Mouse (Mus musculus) hindbrain, embryonic 11.5 days (tissue): ENCODE data around the gene Iqsec2. TPM values are rescaled to one million over a fixed set of nuclear protein-coding genes. Genes with fewer than 3 reads are reported as not detected.
"Not testable (repeated sequence)": the region's sequence is repeated elsewhere in the genome, so short reads cannot be mapped to it uniquely, and the experiment has no call there.

Source experiments
- ATAC-seq: fragments of 200-750 bp; cut with Nextera tagmentation; 2 replicates; pipeline ENCODE4 v1.8.0; 2017; ENCODE audit warnings: mild to moderate bottlenecking, moderate TSS enrichment, moderate library complexity; ENCODE audit not compliant: low FRiP score
- DNase-seq: peaks from one replicate; pipeline ENCODE4 v3.0.0-alpha.2; 2015; ENCODE audit warnings: low spot score
- H3K27ac ChIP-seq: fragments of 300-500 bp; sonication (generic); 2 replicates; pipeline ENCODE4 v1.5.1; 2014; ENCODE audit warnings: mild to moderate bottlenecking, low read depth, low read length
- H3K27me3 ChIP-seq: fragments of 300-500 bp; sonication (generic); 2 replicates; pipeline ENCODE4 v1.6.1; 2014; ENCODE audit warnings: mild to moderate bottlenecking, low read length, moderate library complexity, mixed read lengths; ENCODE audit not compliant: control insufficient read depth, insufficient read depth
- H3K36me3 ChIP-seq: fragments of 300-500 bp; sonication (generic); 2 replicates; pipeline ENCODE4 v1.6.1; 2014; ENCODE audit warnings: mild to moderate bottlenecking, low read length, moderate library complexity, mixed read lengths; ENCODE audit not compliant: control insufficient read depth, insufficient read depth
- H3K4me1 ChIP-seq: fragments of 300-500 bp; sonication (generic); replicated peaks from 2 replicates; pipeline ENCODE4 v1.6.1; 2014; ENCODE audit warnings: low read length, mixed read lengths; ENCODE audit not compliant: control insufficient read depth, insufficient read depth
- H3K4me2 ChIP-seq: fragments of 300-500 bp; sonication (generic); replicated peaks from 2 replicates; pipeline ENCODE4 v1.6.1; 2014; ENCODE audit warnings: mild to moderate bottlenecking, low read depth, low read length
- H3K4me3 ChIP-seq: fragments of 300-500 bp; sonication (generic); 2 replicates; pipeline ENCODE4 v1.5.1; 2014; ENCODE audit warnings: low read depth, low read length
- H3K9ac ChIP-seq: fragments of 300-500 bp; sonication (generic); 2 replicates; pipeline ENCODE4 v1.6.1; 2014; ENCODE audit warnings: low read depth, low read length
- H3K9me3 ChIP-seq: fragments of 300-500 bp; sonication (generic); 2 replicates; pipeline ENCODE4 v1.6.1; 2016; ENCODE audit warnings: low read length; ENCODE audit not compliant: control insufficient read depth
- WGBS: fragments of 180-500 bp; shearing (Covaris S2); extraction: QIAGEN DNeasy Blood & Tissue Kit; methylation state at CpG from one replicate; pipeline ENCODE4 v1.1.7; 2014; 5-methylcytosine and 5-hydroxymethylcytosine counted together
- polyA plus RNA-seq: library from polyadenylated mRNA; unstranded; fragments of >200 nt; fragmentation: Nextera tagmentation; extraction: Ambion mirVana; gene quantifications from 2 replicates; pipeline ENCODE4 v1.2.1, GENCODE M21; 2014

Gene Iqsec2
- polyA plus RNA-seq, 1 experiment from 2014 or later: 2.0 TPM

- H3K27me3 ChIP-seq: peaks cover 46% of the 10 kb centered on the region
- no peak for DNase-seq
- no peaks in the 10 kb centered on the region for H3K36me3 ChIP-seq
- H3K4me1 ChIP-seq: no peaks in the 10 kb centered on the region
- no peak overlapping the region for H3K27ac ChIP-seq
- no peak overlapping the region for H3K4me2 ChIP-seq
- 59% methylated on average over 8 of the region's 9 CpGs for WGBS
- no peak overlapping the region for H3K9ac ChIP-seq
- no peak for ATAC-seq
- no peak overlapping the region for H3K4me3 ChIP-seq
- H3K9me3 ChIP-seq: no peaks in the 10 kb centered on the region
Observed at GRCm38 (mm10) chrX:152222226-152222625, 78.2 kb downstream of the Iqsec2 start.

GRCm38 (mm10) chrX:152223313-152223712, 79.2 kb downstream of the Iqsec2 start:
- 86% methylated on average over 4 of the region's 6 CpGs for WGBS
- Histone ChIP-seq H3K4me1 (no peaks in the 10 kb centered on the region), H3K9ac (no peak overlapping the region), H3K27me3 (peaks cover 41% of the 10 kb centered on the region), H3K4me3 (no peak overlapping the region), H3K27ac (no peak overlapping the region), H3K36me3 (no peaks in the 10 kb centered on the region), H3K4me2 (no peak overlapping the region), H3K9me3 (no peaks in the 10 kb centered on the region)
- DNase-seq: no peak
- ATAC-seq: no peak

DNA sequence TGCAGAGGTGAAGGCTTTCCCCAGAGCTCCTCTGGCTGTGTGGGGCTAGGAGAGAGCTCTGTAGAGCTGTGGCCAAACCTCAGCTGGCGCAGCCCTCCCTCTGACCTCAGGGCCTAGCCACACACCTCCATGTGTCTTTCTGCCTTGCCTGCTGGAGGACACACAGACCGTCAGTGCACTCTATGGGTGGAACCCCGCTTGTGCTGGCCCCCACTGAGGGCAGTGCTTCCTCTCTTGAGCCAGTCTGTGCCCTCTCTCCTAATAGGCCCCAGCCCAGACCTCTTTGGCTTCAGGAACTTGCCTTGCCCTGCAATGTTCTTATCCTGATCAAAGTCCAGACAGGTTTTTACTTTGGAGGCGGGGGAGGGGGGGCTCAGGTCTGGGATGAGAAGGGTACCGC, 80.2 kb downstream of the Iqsec2 start:
- no peaks in the 10 kb centered on the region for H3K4me1 ChIP-seq
- H3K9ac ChIP-seq: no peak overlapping the region
- DNase-seq (no peak), ATAC-seq (no peak)
- no peak overlapping the region for H3K27ac ChIP-seq
- H3K4me3 ChIP-seq: no peak overlapping the region
- peaks cover 38% of the 10 kb centered on the region for H3K27me3 ChIP-seq
- H3K4me2 ChIP-seq: no peak overlapping the region
- WGBS: 78% methylated on average over 5 of the region's 5 CpGs
- no peaks in the 10 kb centered on the region for H3K9me3 ChIP-seq
- H3K36me3 ChIP-seq: no peaks in the 10 kb centered on the region

- peak within 1 kb of the TSS; percentile 65 for H3K27ac ChIP-seq
Observed at GRCm38 (mm10) chrX:152232781-152233763, 89.0 kb downstream of the Iqsec2 start, which contains the start of gene Kdm5c. Gene Kdm5c, plus strand, starts transcription at chrX:152233020.

DNA sequence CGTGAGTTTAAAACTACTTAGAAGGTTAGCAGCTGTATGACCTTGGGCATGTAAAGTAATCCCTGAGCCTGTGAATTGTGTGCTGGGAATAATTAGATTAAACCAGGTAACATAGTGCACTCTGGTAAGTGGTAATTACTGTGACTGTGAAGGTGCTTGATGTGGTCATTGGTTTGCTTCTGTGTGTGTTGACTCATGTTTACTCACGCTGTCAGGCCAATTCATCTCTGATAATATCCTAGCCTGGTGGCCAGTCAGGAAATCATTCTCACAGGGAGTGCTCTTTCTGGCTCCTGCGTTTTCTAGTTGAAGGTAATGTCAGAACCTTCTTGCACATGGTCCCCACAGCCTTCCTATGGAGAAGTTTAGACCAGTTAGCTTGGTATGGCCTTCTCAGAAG, 90.1 kb downstream of the Iqsec2 start:
- H3K27me3 ChIP-seq: no peaks in the 10 kb centered on the region
- WGBS: 29% methylated on average over 3 of the region's 3 CpGs
- peak overlapping the region; percentile 75 for H3K4me3 ChIP-seq
- H3K9me3 ChIP-seq: no peaks in the 10 kb centered on the region
- no peaks in the 10 kb centered on the region for H3K36me3 ChIP-seq
- H3K27ac ChIP-seq: no peak overlapping the region
- H3K4me2 ChIP-seq: peak overlapping the region; percentile 71
- no peak for DNase-seq
- no peak for ATAC-seq
- H3K9ac ChIP-seq: peak overlapping the region; percentile 84
- no peaks in the 10 kb centered on the region for H3K4me1 ChIP-seq

More at GRCm38 (mm10) chrX:152232781-152233763, 89.0 kb downstream of the Iqsec2 start, which contains the start of gene Kdm5c:
- H3K9me3 ChIP-seq: no peaks in the 10 kb centered on the region
- peak within 1 kb of the TSS; percentile 75 for H3K4me3 ChIP-seq
- peak; percentile 98 for ATAC-seq
- H3K4me1 ChIP-seq: no peaks in the 10 kb centered on the region
- H3K36me3 ChIP-seq: no peaks in the 10 kb centered on the region
- H3K9ac ChIP-seq: peak within 1 kb of the TSS; percentile 84
- peak; percentile 99 for DNase-seq
- peak within 1 kb of the TSS; percentile 71 for H3K4me2 ChIP-seq
- WGBS: 2% methylated on average over 66 of the region's 69 CpGs
- H3K27me3 ChIP-seq: no peaks in the 10 kb centered on the region

DNA sequence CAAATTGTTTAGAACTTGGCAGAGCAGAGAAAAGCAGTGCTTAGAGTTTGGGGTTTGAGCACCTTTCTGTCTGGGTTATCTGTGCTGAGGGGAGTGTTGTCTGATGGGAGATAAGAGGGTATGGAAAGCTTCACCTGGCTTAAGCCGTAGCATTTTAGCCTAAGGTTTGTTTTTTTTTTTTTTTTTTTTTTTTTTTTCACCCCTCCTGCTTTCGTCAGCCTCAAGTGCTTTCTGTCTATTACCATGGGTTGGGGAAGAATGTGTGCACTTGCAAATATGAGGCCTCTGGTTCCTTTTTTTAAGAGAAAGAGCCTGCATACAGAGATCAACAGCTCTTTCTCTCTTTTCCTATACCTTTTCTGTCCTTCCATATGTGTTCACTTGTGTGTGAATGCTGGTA, 91.7 kb downstream of the Iqsec2 start:
- no peak for ATAC-seq

DNA sequence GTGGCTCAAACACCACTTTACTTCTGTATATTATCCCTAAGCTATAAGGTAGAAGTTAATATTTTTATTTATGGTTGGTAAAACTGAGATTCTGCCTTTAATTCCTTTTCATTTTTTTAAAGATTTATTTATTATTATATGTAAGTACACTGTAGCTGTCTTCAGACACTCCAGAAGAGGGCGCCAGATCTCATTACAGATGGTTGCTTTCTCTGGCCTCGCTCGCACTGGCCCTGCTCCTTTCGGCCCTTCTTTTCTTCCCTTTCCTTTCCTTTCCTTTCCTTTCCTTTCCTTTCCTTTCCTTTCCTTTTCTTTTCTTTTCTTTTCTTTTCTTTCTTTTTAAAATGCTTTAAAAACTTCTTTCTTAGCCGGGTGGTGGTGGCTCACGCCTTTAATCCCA, 99.1 kb downstream of the Iqsec2 start:
- 83% methylated on average over 6 of the region's 6 CpGs for WGBS
- not testable (repeated sequence) for H3K9me3 ChIP-seq, H3K4me2 ChIP-seq, H3K4me3 ChIP-seq, DNase-seq, H3K4me1 ChIP-seq, ATAC-seq, H3K27ac ChIP-seq, H3K27me3 ChIP-seq, H3K9ac ChIP-seq
- H3K36me3 ChIP-seq: peaks cover 15% of the 10 kb centered on the region

More for the DNA sequence above, 91.7 kb downstream of the Iqsec2 start:
- no peak for DNase-seq
- H3K4me2 ChIP-seq: no peak overlapping the region
- H3K36me3 ChIP-seq: 0 out of 2 replicates have a peak, but pooled peaks cover 5% of the 10 kb centered on the region
- H3K9ac ChIP-seq: no peak overlapping the region
- H3K9me3 ChIP-seq: no peaks in the 10 kb centered on the region
- 100% methylated on average over 2 of the region's 2 CpGs for WGBS
- no peaks in the 10 kb centered on the region for H3K4me1 ChIP-seq
- no peaks in the 10 kb centered on the region for H3K27me3 ChIP-seq
- no peak overlapping the region for H3K4me3 ChIP-seq
- H3K27ac ChIP-seq: no peak overlapping the region

DNA sequence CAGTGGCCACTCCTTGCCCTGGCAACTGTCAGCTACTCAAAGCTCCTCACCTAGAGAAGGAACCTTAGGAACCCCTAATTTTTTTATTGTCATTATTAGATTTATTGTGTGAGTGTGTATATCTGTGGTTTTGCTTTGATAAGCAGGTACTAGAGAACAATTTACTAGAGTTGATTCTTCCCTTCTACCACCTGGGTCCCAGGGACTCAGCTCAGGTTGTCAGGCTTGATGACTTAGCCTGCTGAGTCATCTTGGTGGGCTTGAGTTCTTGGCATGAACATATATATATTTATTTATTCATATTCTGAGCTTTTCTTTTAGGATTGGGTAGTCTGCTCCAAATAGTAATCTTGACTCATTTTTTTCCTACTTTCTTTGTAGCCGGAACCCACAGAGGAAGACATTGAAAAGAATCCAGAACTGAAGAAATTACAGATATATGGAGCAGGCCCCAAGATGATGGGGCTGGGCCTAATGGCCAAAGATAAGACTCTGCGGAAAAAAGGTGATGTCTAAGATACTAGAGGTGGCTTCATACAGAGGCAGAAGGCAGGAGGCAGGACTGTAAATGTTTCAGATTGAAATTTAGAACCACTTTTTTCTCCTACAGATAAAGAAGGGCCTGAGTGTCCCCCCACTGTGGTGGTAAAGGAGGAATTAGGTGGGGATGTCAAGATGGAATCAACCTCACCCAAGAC, 100.6 kb downstream of the Iqsec2 start:
- DNase-seq (no peak), ATAC-seq (no peak)
- Histone ChIP-seq H3K9ac (no peak overlapping the region), H3K36me3 (peaks cover 17% of the 10 kb centered on the region), H3K27ac (no peak overlapping the region), H3K9me3 (no peaks in the 10 kb centered on the region), H3K27me3 (no peaks in the 10 kb centered on the region), H3K4me2 (no peak overlapping the region), H3K4me1 (no peaks in the 10 kb centered on the region), H3K4me3 (no peak overlapping the region)
- WGBS: 96% methylated on average over 2 of the region's 2 CpGs
